Mouse (Mus musculus): ENCODE results near the gene Gdf5. TPM values are rescaled to one million over a fixed set of nuclear protein-coding genes. Genes with fewer than 3 reads are reported as not detected.
A peak's percentile ranks its signal among the peaks of the same experiment; 100 is the strongest.

The Gdf5 gene
- total RNA-seq (2012; rRNA removed), result 0.09 and 0.11 TPM in 2 replicates

GRCm38 (mm10) chr2:155945124-155945523 lies at the start of gene Gdf5:
Gene Gdf5 (minus strand): TSS chr2:155945367.
- no peaks in the 10 kb centered on the region for H3K9me3 ChIP-seq (ENCODE audit: control insufficient read depth, insufficient read depth, low read depth, low read length)
- no peak for DNase-seq (ENCODE audit: low read depth, low spot score)
- H3K4me1 ChIP-seq (ENCODE audit: control insufficient read depth in 2 of 2, insufficient read depth in 2 of 2, low read length in 2 of 2, poor library complexity in 1 of 2), result peaks cover 3 to 12% of the 10 kb centered on the region in 2 experiments; a peak in 1 of 4 replicates
- no peaks in the 10 kb centered on the region for H3K36me3 ChIP-seq (ENCODE audit: control insufficient read depth, insufficient read depth, low read length, poor library complexity, severe bottlenecking)
- TF ChIP-seq ZC3H11A (IDR thresholded peaks at IDR 0.05; ENCODE audit: borderline replicate concordance, low read depth, low read length), result no peak
- TF ChIP-seq ZNF384 (IDR thresholded peaks at IDR 0.05; ENCODE audit: low read depth, low read length), result no peak
- no peak for TF ChIP-seq HCFC1 (IDR thresholded peaks at IDR 0.05; ENCODE audit: borderline replicate concordance, insufficient read depth, low read length)
- TF ChIP-seq MAFK (IDR thresholded peaks at IDR 0.05; ENCODE audit: insufficient read depth, low read depth, low read length), result no peak
- no peak for TF ChIP-seq CHD2 (IDR thresholded peaks at IDR 0.05; ENCODE audit: low read depth, low read length)
- no peak within 1 kb of the TSS for H3K27ac ChIP-seq (ENCODE audit: insufficient read depth, low read depth, low read length, poor library complexity, severe bottlenecking)
- H3K9ac ChIP-seq (ENCODE audit: insufficient read depth, low read depth, low read length, poor library complexity, severe bottlenecking), result no peak within 1 kb of the TSS
- H3K4me3 ChIP-seq (ENCODE audit: insufficient read depth in 1 of 2, low read depth in 1 of 2, low read length in 2 of 2, poor library complexity in 1 of 2, severe bottlenecking in 1 of 2), result peak within 1 kb of the TSS; percentile 30 to 39
- in situ Hi-C loops (cut with MboI; ENCODE audit: low sequenced_read_pairs in 2 of 2, unreplicated experiment in 2 of 2), result loop anchor here in 1 of 2 experiments (5.0 kb wide), 1 partner anchor 113 kb away; the partner anchor contains the start of gene Fam83c

- no peaks in the 10 kb centered on the region for H3K4me1 ChIP-seq (ENCODE audit: control insufficient read depth in 2 of 2, insufficient read depth in 2 of 2, low read length in 2 of 2, poor library complexity in 1 of 2)
- H3K4me3 ChIP-seq (ENCODE audit: insufficient read depth in 1 of 2, low read depth in 1 of 2, low read length in 2 of 2, poor library complexity in 1 of 2, severe bottlenecking in 1 of 2), result no peak overlapping the region
- in situ Hi-C loops (cut with MboI; ENCODE audit: low sequenced_read_pairs in 2 of 2, unreplicated experiment in 2 of 2), result no loop called here
- H3K9ac ChIP-seq (ENCODE audit: insufficient read depth, low read depth, low read length, poor library complexity, severe bottlenecking), result no peak overlapping the region
- DNase-seq (ENCODE audit: low read depth, low spot score), result no peak
- no peaks in the 10 kb centered on the region for H3K9me3 ChIP-seq (ENCODE audit: control insufficient read depth, insufficient read depth, low read depth, low read length)
- no peak for TF ChIP-seq MAFK (IDR thresholded peaks at IDR 0.05; ENCODE audit: insufficient read depth, low read depth, low read length)
- TF ChIP-seq CHD2 (IDR thresholded peaks at IDR 0.05; ENCODE audit: low read depth, low read length), result no peak
- H3K27ac ChIP-seq (ENCODE audit: insufficient read depth, low read depth, low read length, poor library complexity, severe bottlenecking), result no peak overlapping the region
- H3K36me3 ChIP-seq (ENCODE audit: control insufficient read depth, insufficient read depth, low read length, poor library complexity, severe bottlenecking), result peaks cover 41% of the 10 kb centered on the region
Observed at GRCm38 (mm10) chr2:155991863-155992321, 46.7 kb upstream of the Gdf5 start.

- TF ChIP-seq CHD2 (IDR thresholded peaks at IDR 0.05; ENCODE audit: low read depth, low read length), result no peak
- no peak for TF ChIP-seq ZC3H11A (IDR thresholded peaks at IDR 0.05; ENCODE audit: borderline replicate concordance, low read depth, low read length)
- no peak for TF ChIP-seq ZNF384 (IDR thresholded peaks at IDR 0.05; ENCODE audit: low read depth, low read length)
- no peak for TF ChIP-seq MAFK (IDR thresholded peaks at IDR 0.05; ENCODE audit: insufficient read depth, low read depth, low read length)
- no peak for TF ChIP-seq HCFC1 (IDR thresholded peaks at IDR 0.05; ENCODE audit: borderline replicate concordance, insufficient read depth, low read length)
- Histone ChIP-seq H3K36me3 (ENCODE audit: control insufficient read depth, insufficient read depth, low read length, poor library complexity, severe bottlenecking) (peaks cover 37% of the 10 kb centered on the region), H3K9ac (ENCODE audit: insufficient read depth, low read depth, low read length, poor library complexity, severe bottlenecking) (no peak overlapping the region), H3K27ac (ENCODE audit: insufficient read depth, low read depth, low read length, poor library complexity, severe bottlenecking) (no peak overlapping the region), H3K4me1 (ENCODE audit: control insufficient read depth in 2 of 2, insufficient read depth in 2 of 2, low read length in 2 of 2, poor library complexity in 1 of 2) (no peaks in the 10 kb centered on the region), H3K4me3 (ENCODE audit: insufficient read depth in 1 of 2, low read depth in 1 of 2, low read length in 2 of 2, poor library complexity in 1 of 2, severe bottlenecking in 1 of 2) (no peak overlapping the region), H3K9me3 (ENCODE audit: control insufficient read depth, insufficient read depth, low read depth, low read length) (no peaks in the 10 kb centered on the region)
- no peak for DNase-seq (ENCODE audit: low read depth, low spot score)
- in situ Hi-C loops (cut with MboI; ENCODE audit: low sequenced_read_pairs in 2 of 2, unreplicated experiment in 2 of 2), result no loop called here
Observed at GRCm38 (mm10) chr2:155991151-155991550, 46.0 kb upstream of the Gdf5 start.

GRCm38 (mm10) chr2:155989085-155989484 lies 43.9 kb upstream of the Gdf5 start:
- no peak for TF ChIP-seq CHD2 (IDR thresholded peaks at IDR 0.05; ENCODE audit: low read depth, low read length)
- TF ChIP-seq MAFK (IDR thresholded peaks at IDR 0.05; ENCODE audit: insufficient read depth, low read depth, low read length), result no peak
- no peak for TF ChIP-seq ZNF384 (IDR thresholded peaks at IDR 0.05; ENCODE audit: low read depth, low read length)
- no peak for TF ChIP-seq HCFC1 (IDR thresholded peaks at IDR 0.05; ENCODE audit: borderline replicate concordance, insufficient read depth, low read length)
- no peak for TF ChIP-seq ZC3H11A (IDR thresholded peaks at IDR 0.05; ENCODE audit: borderline replicate concordance, low read depth, low read length)
- H3K27ac ChIP-seq (ENCODE audit: insufficient read depth, low read depth, low read length, poor library complexity, severe bottlenecking), result no peak overlapping the region
- DNase-seq (ENCODE audit: low read depth, low spot score), result no peak
- peaks cover 32% of the 10 kb centered on the region for H3K36me3 ChIP-seq (ENCODE audit: control insufficient read depth, insufficient read depth, low read length, poor library complexity, severe bottlenecking)
- H3K4me1 ChIP-seq (ENCODE audit: control insufficient read depth in 2 of 2, insufficient read depth in 2 of 2, low read length in 2 of 2, poor library complexity in 1 of 2), result no peaks in the 10 kb centered on the region
- no peak overlapping the region for H3K4me3 ChIP-seq (ENCODE audit: insufficient read depth in 1 of 2, low read depth in 1 of 2, low read length in 2 of 2, poor library complexity in 1 of 2, severe bottlenecking in 1 of 2)
- H3K9ac ChIP-seq (ENCODE audit: insufficient read depth, low read depth, low read length, poor library complexity, severe bottlenecking), result no peak overlapping the region
- no peaks in the 10 kb centered on the region for H3K9me3 ChIP-seq (ENCODE audit: control insufficient read depth, insufficient read depth, low read depth, low read length)
- in situ Hi-C loops (cut with MboI; ENCODE audit: low sequenced_read_pairs in 2 of 2, unreplicated experiment in 2 of 2), result no loop called here

DNA sequence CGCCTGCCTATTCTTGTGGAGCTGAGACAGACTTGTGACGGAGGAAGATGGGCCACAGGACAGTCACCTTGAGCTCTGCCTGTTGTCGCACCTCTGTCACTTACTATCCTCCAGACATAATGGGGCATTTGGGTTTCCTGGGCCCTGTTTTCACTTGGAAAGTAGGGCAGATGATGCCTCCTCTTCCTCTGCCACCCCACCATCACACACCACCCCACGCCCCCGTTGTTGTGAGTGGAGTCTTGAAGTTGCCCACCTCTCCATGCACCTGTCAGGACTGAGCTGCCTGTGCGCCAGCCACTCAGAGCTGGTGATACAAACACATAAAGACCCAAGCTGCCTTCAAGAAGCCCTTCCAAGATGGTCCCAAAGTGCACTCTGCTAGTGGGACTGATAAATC lies 42.0 kb upstream of the Gdf5 start:
- no peak for DNase-seq (ENCODE audit: low read depth, low spot score)
- TF ChIP-seq HCFC1 (IDR thresholded peaks at IDR 0.05; ENCODE audit: borderline replicate concordance, insufficient read depth, low read length) (no peak), ZC3H11A (IDR thresholded peaks at IDR 0.05; ENCODE audit: borderline replicate concordance, low read depth, low read length) (no peak), MAFK (IDR thresholded peaks at IDR 0.05; ENCODE audit: insufficient read depth, low read depth, low read length) (no peak), ZNF384 (IDR thresholded peaks at IDR 0.05; ENCODE audit: low read depth, low read length) (no peak), CHD2 (IDR thresholded peaks at IDR 0.05; ENCODE audit: low read depth, low read length) (no peak)
- Histone ChIP-seq H3K9ac (ENCODE audit: insufficient read depth, low read depth, low read length, poor library complexity, severe bottlenecking) (no peak overlapping the region), H3K9me3 (ENCODE audit: control insufficient read depth, insufficient read depth, low read depth, low read length) (no peaks in the 10 kb centered on the region), H3K4me1 (ENCODE audit: control insufficient read depth in 2 of 2, insufficient read depth in 2 of 2, low read length in 2 of 2, poor library complexity in 1 of 2) (no peaks in the 10 kb centered on the region), H3K36me3 (ENCODE audit: control insufficient read depth, insufficient read depth, low read length, poor library complexity, severe bottlenecking) (peaks cover 34% of the 10 kb centered on the region), H3K4me3 (ENCODE audit: insufficient read depth in 1 of 2, low read depth in 1 of 2, low read length in 2 of 2, poor library complexity in 1 of 2, severe bottlenecking in 1 of 2) (no peak overlapping the region), H3K27ac (ENCODE audit: insufficient read depth, low read depth, low read length, poor library complexity, severe bottlenecking) (no peak overlapping the region)
- in situ Hi-C loops (cut with MboI; ENCODE audit: low sequenced_read_pairs in 2 of 2, unreplicated experiment in 2 of 2), result no loop called here
